Mouse (Mus musculus): ENCODE data around the gene Anks1. TPM values are rescaled to one million over a fixed set of nuclear protein-coding genes. Genes with fewer than 3 reads are reported as not detected.
"Not testable (repeated sequence)": the region's sequence is repeated elsewhere in the genome, so short reads cannot be mapped to it uniquely, and the experiment has no call there.

Anks1 gene
- total RNA-seq, 1 experiment from 2014 or later = 40.5 TPM

DNA sequence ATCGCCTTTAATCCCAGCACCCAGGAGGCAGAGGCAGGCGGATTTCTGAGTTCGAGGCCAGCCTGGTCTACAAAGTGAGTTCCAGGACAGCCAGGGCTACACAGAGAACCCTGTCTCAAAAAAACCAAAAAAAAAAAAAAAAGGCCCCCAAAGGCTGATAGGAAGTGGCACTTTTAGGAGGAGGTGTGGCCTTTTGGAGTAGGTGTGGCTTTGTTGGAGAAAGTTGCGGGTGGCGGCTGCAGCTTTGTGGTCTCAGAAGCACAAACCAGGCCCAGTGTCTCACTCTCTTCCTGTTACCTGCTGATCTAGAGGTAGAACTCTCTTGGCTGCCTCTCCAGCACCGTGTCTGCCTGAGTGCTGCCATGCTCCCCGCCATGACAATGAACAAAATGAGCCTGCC is 54.0 kb downstream of the Anks1 start:
- ATAC-seq (replicated peaks; ENCODE audit: low read depth, poor library complexity, severe bottlenecking) = not testable (repeated sequence)

GRCm38 (mm10) chr17:27964607-27965006 is 55.5 kb downstream of the Anks1 start:
- no peak for ATAC-seq (replicated peaks; ENCODE audit: low read depth, poor library complexity, severe bottlenecking)

DNA sequence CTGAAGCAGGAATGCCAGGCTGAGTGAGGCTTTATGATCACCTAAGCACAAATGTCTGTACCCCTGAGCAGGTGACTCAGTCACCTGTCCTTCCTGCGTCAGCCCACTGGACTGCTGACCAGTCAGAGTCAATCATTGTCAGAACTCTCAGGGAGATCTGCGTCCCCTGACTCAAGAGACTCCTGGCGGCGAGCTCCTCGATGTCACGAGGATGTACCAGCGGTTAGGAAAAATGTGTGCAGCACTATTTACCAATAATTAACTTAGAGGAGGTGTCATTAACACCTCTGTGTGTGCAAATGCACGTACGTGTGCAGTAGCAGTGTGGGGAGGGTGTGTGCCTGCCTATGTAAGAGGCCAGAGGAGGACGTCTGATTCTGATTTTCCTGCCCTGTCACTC is 56.2 kb downstream of the Anks1 start:
- no peak for ATAC-seq (replicated peaks; ENCODE audit: low read depth, poor library complexity, severe bottlenecking)

GRCm38 (mm10) chr17:27966056-27966455 is 57.0 kb downstream of the Anks1 start:
- ATAC-seq (replicated peaks; ENCODE audit: low read depth, poor library complexity, severe bottlenecking) = no peak

GRCm38 (mm10) chr17:27966508-27967021 is 57.5 kb downstream of the Anks1 start:
- ATAC-seq (replicated peaks; ENCODE audit: low read depth, poor library complexity, severe bottlenecking) = no peak

DNA sequence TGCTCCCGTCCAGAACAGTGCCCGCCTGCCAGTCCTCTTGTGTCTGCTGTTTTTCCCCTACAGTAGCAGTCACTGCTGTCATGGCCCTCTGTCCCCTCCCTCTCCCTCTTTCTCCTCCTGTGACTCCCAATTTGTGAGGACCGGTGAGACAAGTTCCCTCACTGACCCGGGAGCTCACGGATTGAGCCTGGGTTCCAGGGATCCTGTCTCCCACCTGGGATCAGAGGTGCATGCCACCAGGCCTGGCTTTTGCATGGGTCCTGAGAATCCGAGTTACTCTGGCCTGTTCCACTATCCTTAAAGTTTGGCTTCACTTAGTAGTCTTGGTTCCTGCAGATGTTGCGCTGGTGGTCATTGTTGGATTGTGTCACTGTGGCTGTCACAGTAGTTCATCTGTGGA is 58.4 kb downstream of the Anks1 start:
- no peak for ATAC-seq (replicated peaks; ENCODE audit: low read depth, poor library complexity, severe bottlenecking)

GRCm38 (mm10) chr17:27968033-27968750 is 59.1 kb downstream of the Anks1 start:
- ATAC-seq (replicated peaks; ENCODE audit: low read depth, poor library complexity, severe bottlenecking) = no peak

DNA sequence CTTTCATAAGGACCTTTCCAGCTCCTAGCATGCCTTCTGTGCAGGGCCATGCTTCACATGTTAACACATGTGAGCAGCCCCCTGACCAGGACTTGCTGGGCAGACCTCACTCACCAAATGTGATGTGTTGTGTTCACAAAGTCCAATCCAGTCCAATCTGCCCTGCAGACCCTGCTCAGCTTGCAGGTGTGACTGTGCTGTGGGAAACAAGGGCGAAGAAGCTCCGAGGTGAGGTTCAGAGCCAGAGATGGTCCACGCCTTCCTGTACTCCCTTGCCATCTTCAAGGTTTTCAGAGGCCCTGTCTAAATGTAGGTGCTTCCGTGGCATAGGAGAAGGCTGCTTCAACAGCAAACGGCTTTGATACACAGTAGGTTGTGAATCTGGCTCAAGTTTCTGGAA is 59.8 kb downstream of the Anks1 start:
- no peak for ATAC-seq (replicated peaks; ENCODE audit: low read depth, poor library complexity, severe bottlenecking)

DNA sequence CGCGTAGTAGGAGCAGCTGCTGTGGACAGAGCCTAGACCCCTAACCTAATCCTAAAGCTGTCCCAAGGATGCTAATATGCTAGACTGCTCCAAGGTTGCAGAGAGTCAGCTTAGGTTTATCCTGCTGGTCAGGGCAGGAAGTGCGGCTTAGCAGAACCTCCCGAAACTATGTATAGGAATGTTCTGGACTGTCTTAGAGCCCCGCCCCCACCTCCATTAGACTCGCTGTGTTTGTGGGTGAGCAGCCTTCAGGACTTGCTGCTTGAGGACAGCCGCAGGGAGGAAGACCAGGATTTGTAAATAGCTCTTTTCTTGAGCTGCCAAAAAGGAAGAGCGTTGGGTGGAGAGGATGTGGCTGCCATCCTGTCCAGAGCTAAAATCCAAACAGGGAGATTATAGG is 60.3 kb downstream of the Anks1 start:
- ATAC-seq (replicated peaks; ENCODE audit: low read depth, poor library complexity, severe bottlenecking) = peak; percentile 56

GRCm38 (mm10) chr17:27969896-27970295 is 60.8 kb downstream of the Anks1 start:
- no peak for ATAC-seq (replicated peaks; ENCODE audit: low read depth, poor library complexity, severe bottlenecking)

DNA sequence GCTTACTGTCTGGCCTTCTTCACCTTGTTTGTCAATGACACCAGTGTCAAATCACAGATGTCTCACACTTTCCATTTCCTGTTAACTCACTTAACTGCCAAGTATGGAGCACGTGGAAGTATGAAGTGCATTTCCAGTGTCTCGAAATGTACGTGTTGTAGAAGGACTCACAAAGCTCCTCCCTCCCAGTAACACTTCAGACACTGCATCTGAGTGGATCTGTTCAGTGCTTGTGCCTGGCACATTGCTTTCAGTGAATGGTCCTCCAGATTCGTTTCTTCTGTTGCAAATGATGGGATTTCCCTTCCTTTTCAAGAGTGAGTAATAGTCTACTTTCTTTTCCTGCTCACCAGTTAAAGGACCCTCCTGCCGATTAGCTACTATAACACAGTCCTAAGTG is 61.2 kb downstream of the Anks1 start:
- ATAC-seq (replicated peaks; ENCODE audit: low read depth, poor library complexity, severe bottlenecking) = no peak

DNA sequence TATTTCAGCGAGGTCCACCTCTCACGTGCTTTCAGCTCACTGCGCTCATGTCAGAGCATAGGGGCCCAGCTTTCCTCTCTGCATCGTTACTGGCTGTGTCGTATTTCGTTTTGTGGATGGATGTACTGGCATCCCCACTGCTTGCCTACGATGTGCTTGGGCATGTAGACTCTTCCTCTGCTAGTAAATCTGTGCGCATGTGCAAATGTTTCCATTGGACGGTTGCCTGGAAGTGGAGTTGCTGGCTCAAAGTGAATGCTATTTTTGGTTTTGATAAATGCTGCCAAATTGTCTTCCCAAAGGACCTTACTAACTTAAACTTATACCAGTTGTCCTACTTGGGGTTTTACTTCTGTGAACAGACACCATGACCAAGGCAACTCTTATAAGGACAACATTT is 62.4 kb downstream of the Anks1 start:
- ATAC-seq (replicated peaks; ENCODE audit: low read depth, poor library complexity, severe bottlenecking) = no peak

GRCm38 (mm10) chr17:27973337-27973736 is 64.2 kb downstream of the Anks1 start:
- ATAC-seq (replicated peaks; ENCODE audit: low read depth, poor library complexity, severe bottlenecking) = no peak

DNA sequence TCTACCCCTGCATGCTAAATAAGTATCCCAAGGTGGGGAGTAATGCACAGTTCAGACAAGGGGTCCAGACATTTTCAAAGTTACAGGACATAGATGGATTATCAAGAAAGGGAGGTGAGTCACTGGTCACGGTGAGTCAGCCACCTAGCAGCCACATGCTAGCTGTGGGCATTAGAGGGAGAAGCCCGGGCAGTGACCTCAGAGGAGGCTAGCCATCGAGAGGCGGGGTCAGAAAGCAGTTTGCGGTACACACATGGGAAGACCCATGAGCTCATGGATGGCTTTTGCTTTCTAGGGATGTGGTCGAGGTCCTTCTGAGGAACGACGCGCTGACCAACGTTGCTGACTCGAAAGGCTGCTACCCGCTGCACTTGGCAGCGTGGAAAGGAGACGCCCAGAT is 67.2 kb downstream of the Anks1 start:
- ATAC-seq (replicated peaks; ENCODE audit: low read depth, poor library complexity, severe bottlenecking) = no peak

- ATAC-seq (replicated peaks; ENCODE audit: low read depth, poor library complexity, severe bottlenecking) = no peak
Measured at GRCm38 (mm10) chr17:27977008-27977636, 68.0 kb downstream of the Anks1 start.

DNA sequence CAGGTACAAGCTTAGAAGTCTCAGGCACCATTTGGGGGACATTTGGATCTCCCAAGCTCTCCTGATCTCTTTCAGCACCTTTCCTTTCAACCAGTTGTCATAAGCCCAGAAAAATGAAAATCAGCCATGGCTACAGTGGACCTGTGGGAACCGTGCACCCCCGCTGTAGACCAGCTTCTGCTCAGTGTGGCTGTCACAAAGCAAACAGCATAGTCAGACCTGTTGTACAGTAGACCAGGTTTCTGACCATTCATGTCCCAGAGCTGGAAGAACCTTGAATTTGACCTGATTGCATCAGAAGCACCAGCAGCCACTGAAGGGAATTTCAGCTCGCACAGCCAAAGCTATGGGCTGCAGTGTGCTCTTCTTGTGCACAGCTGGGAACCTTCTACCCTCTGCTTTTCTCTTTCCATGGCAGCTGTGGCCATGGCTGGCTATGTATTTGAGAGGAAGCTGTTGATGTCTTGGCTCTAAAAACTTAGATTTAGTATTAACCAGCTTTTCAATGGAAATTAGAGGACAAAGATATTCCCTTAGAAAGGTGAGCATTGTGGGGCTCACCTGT is 71.4 kb downstream of the Anks1 start:
- no peak for ATAC-seq (replicated peaks; ENCODE audit: low read depth, poor library complexity, severe bottlenecking)

- ATAC-seq (replicated peaks; ENCODE audit: low read depth, poor library complexity, severe bottlenecking) = no peak
Measured at GRCm38 (mm10) chr17:27981451-27982069, 72.5 kb downstream of the Anks1 start.

DNA sequence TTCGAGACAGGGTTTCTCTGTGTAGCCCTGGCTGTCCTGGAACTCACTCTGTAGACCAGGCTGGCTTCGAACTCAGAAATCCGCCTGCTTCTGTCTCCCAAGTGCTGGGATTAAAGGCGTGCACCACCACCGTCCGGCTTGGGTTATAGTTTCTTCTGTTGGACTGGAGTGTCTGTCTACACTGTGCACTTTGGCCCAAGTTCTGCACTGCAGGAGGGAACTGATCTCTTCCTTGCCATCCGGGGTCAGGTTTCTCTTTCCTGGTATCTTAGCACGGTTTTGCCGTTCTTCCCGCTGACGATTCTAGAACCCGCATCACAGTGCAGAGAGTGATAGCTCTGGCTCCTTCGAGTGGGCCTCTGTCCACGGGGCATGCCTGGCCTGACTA is 73.0 kb downstream of the Anks1 start:
- not testable (repeated sequence) for ATAC-seq (replicated peaks; ENCODE audit: low read depth, poor library complexity, severe bottlenecking)

GRCm38 (mm10) chr17:27982712-27983266 is 73.7 kb downstream of the Anks1 start:
- no peak for ATAC-seq (replicated peaks; ENCODE audit: low read depth, poor library complexity, severe bottlenecking)

GRCm38 (mm10) chr17:27984421-27984820 is 75.3 kb downstream of the Anks1 start:
- ATAC-seq (replicated peaks; ENCODE audit: low read depth, poor library complexity, severe bottlenecking) = no peak

- ATAC-seq (replicated peaks; ENCODE audit: low read depth, poor library complexity, severe bottlenecking) = no peak
Measured at GRCm38 (mm10) chr17:27986106-27986505, 77.0 kb downstream of the Anks1 start.

Data from common myeloid progenitor, adult 5-6 weeks (primary cell).